Mouse (Mus musculus) c-Kit-positive CD71-positive TER-119-negative erythroid progenitor cells, embryonic 14.5 days (primary cell): ENCODE measurements around the gene Adamts13.

Experiments
- DNase-seq: peaks from one replicate; pipeline ENCODE4 v3.0.0-alpha.2; 2013; ENCODE audit warnings: low read depth

Adamts13 gene

GRCm38 (mm10) chr2:26973960-26974359, 744 bp downstream of the Adamts13 start:
- DNase-seq = no peak

DNA sequence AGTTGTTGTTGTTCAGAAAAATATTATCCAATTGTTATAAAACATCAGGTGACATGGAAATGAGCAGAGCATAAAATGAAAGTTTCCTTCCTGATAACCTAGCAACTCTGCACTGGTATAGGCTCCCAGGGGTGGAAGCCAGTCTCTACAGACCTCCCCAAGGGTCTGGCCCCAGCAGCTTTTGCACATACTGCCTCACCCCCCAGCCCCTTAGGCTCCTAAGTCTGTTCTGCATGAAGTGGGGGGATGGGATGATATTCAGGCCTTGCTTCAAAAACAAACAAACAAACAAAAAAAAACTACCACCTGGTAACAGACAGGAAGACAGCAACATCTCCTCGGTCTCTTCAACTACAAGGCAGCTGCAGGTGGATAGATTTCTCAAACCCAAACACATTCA, 7.1 kb downstream of the Adamts13 start:
- no peak for DNase-seq

DNA sequence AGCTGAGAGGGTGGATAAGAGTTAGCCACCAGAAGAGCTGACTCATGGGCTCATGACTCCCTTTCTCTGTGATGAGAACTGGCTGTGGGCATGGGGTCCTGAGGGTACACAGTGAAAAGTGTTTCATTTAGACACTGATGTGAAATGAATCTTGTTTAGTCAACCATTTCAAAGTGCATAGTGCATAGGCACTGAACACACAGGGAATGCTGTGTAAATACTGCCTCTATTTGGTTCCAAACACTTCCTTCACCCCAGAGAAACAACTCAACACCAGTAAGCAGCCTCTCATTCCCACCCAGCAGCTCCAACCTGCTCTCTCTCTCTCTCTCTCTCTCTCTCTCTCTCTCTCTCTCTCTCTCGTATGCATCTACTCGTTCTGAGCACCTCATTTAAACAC, 11.0 kb downstream of the Adamts13 start:
- no peak for DNase-seq

- no peak for DNase-seq
These were observed 11.4 kb downstream of the Adamts13 start for GRCm38 (mm10) chr2:26984640-26985039.

GRCm38 (mm10) chr2:26993936-26994335, 20.7 kb downstream of the Adamts13 start:
- DNase-seq = no peak

- no peak for DNase-seq
These were observed 24.3 kb downstream of the Adamts13 start for GRCm38 (mm10) chr2:26997498-26997897.

DNA sequence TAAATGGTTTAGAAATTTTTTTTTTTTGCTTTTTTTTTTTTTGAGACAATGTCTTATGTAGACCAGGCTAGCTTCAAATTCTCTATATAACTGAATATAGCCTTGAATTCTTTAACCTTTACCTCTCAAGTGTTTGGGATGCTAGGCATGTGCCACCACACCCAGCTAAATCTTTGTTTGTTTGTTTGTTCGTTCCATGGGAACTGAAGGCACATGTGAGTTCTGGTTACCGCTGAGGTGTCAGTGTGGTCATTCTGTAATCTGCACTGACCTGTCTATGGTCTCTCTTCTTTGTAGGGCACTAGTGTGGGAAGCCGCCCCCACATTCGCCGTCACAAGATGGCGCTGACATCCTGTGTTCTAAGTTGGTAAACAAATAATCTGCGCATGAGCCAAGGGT, 24.8 kb downstream of the Adamts13 start:
- DNase-seq = no peak

DNA sequence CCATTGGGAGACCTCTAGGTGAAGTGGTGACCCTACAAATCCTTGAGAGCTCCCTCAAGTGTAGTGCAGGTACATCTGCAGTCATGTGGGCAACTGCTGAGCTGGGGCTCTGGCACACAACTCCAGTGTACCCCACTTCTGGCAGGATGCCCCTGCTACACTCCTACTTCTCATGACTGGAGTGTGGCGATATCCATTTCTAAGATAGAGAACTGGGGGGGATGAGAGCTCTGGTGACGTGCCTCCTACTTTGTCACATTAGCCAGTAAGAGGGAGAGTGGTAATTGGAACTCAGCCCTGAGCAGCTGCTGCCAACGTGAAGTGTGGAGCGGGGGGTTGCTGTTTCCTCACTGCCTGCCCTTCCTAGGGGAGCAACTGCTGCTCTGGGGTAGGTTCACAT, 33.0 kb downstream of the Adamts13 start:
- no peak for DNase-seq

- DNase-seq = no peak
These were observed 34.5 kb downstream of the Adamts13 start for GRCm38 (mm10) chr2:27007701-27008100.

DNA sequence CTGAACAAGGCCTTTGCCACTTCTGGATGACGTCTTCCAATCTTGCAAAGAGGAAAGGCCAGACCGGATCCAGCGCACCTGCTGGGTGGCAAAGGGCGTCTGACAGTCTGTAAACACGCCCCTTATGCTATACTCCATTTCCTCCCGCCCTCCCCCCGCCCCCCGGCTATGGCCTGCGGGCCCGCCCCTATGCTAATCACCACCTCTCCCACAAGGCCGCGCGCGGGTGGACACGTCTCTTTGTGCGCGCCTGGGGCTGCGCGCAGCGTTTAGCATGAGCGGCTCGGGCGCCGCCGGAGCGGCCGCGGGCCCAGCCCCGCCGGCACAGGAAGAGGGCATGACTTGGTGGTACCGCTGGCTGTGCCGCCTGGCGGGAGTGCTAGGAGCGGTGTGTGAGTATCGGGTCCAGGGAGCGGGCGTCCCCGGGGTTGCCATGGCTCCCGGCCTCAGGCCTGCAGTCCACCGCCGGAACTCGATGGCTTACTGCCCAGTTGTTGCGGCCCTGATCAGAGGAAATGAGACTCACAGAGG, 36.6 kb downstream of the Adamts13 start, which contains the start of gene Cacfd1:
TSS of gene Cacfd1 (plus strand) at position 213 of the 531 bp plus-strand sequence.
- peak; percentile 84 for DNase-seq

- peak; percentile 48 for DNase-seq
These were observed 44.6 kb downstream of the Adamts13 start for GRCm38 (mm10) chr2:27017802-27018201.

DNA sequence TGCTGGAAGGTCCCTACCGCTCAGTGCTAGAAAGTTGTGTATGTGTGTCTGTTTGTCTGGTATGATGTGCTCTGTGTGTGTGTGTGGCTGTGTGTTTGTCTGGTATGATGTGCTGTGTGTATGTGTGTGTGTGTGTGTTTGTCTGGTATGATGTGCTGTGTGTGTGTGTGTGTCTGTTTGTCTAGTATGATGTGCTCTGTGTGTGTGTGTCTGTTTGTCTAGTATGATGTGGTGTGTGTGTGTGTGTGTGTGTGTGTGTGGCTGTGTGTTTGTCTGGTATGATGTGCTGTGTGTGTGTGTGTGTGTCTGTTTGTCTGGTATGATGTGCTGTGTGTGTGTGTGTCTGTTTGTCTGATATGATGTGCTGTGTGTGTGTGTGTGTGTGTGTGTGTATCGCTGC, 46.3 kb downstream of the Adamts13 start:
- DNase-seq = no peak

GRCm38 (mm10) chr2:27021103-27021502, 47.9 kb downstream of the Adamts13 start:
- DNase-seq = no peak

GRCm38 (mm10) chr2:27022612-27023011, 49.4 kb downstream of the Adamts13 start:
- DNase-seq = no peak

GRCm38 (mm10) chr2:27024136-27024535, 50.9 kb downstream of the Adamts13 start:
- DNase-seq = no peak

DNA sequence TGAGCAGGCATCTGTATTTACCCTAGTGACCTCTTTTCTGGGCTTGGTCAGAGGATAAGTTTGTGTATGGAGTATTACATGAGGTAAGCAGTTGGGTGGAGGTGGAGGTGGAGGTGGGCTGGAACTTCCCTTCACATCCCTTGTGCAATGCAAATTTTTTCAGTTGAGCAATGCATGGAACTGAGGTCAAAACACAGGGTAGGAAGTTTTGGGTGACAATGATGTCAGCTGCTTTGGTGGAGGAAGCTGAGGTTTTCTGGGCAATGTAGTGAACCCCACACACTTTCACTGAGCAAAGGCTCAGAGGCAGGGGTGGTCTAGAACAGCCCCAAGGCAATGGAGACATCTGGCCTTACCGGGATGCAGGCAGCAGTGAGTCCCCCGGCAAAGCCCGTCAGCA, 52.3 kb downstream of the Adamts13 start:
- no peak for DNase-seq

GRCm38 (mm10) chr2:27026332-27026731, 53.1 kb downstream of the Adamts13 start:
- no peak for DNase-seq

GRCm38 (mm10) chr2:27026857-27027617, 53.8 kb downstream of the Adamts13 start:
- DNase-seq = no peak

GRCm38 (mm10) chr2:27027618-27028436, 54.6 kb downstream of the Adamts13 start, which contains the start of gene Slc2a6:
Gene Slc2a6 (minus strand): TSS chr2:27027998.
- DNase-seq = peak; percentile 78

DNA sequence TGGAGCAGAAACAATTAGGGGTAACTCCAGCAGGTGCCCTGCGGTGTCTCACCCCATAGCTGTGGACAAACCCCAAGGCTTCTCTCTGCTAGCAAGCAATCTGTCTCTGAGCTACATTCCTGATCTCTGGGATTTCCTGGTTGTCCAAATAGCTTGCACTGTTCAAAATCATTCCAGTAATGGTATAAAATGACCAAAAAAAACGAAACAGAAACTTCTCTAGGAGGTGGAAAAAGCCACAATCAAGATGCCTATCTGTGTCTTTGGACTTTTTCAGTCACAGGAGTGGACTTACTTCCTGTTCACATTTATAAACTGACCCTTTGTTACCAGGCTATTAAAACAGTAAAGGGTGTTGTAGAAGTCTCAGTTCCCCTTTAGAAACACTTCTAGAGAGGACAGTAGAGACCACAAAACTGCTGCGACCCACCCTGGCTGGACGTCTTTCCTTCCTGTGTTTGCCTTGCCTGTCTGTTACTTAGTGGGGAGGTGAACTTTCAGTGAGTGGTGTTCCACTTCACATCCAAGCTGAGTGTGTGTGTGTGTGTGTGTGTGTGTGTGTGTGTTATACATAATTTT, 55.3 kb downstream of the Adamts13 start:
- DNase-seq = no peak

- DNase-seq = no peak
These were observed 59.1 kb downstream of the Adamts13 start for GRCm38 (mm10) chr2:27032361-27032760.

DNA sequence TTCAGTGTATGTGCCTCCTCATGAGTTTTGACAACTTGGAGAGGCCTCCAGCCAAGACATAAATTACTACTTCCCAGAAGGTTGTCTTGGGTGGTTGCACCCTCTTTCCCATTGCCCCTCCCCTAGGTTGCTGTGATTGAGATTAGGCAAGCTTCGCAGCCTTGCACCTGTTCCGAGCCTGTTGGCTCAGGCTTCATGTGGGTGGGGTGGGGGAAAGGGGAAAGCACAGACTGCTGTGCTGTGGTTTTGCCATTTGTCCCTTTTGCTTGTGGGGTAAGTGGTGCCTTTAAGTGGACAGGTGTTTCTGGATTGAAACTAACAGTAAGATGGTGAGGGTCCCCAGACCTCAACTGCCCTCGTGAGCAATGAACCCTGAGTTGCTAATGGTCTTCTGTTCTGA, 62.8 kb downstream of the Adamts13 start:
- no peak for DNase-seq

DNA sequence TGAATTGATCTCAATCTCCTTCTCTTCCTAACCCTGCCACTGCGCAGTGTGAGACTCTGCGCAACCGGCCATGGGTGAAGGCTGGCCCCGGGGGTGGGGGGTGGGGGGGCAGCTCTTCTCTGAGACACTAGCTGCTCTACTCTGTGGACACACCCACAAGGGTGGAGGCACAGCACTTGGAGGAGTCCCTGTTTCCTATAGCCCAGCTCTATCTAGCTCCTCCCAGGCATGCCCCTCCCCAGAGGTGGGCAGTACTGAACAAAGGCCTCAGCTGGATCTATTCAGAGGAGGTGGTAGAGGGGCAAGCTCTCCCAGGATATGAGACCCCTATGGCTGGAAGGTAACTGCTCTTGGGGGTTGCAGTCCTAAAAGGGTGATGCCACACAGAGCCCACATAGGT, 63.8 kb downstream of the Adamts13 start:
- no peak for DNase-seq
